Mouse (Mus musculus): ENCODE measurements around the gene D630039A03Rik. TPM values are rescaled to one million over a fixed set of nuclear protein-coding genes. Genes with fewer than 3 reads are reported as not detected.

D630039A03Rik gene
- polyA plus RNA-seq, 1 experiment = 19.8 TPM

GRCm38 (mm10) chr4:57949866-57950265 is 33.8 kb upstream of the D630039A03Rik start:
- Histone ChIP-seq H3K27ac (ENCODE audit: insufficient read depth, low read depth, low read length) (0 out of 2 replicates have a peak overlapping the region, but pooled peaks have one; percentile 17), H3K27me3 (replicated peaks; ENCODE audit: control insufficient read depth, insufficient read depth, low read length) (no peaks in the 10 kb centered on the region), H3K36me3 (ENCODE audit: control insufficient read depth, insufficient read depth, low read length) (peaks cover 10% of the 10 kb centered on the region), H3K4me1 (ENCODE audit: control insufficient read depth, insufficient read depth, low read length) (peaks cover 31% of the 10 kb centered on the region), H3K4me3 (ENCODE audit: insufficient read depth, low read depth, low read length) (no peak overlapping the region)
- peak; percentile 81 for DNase-seq
- no peak for TF ChIP-seq POLR2A (IDR thresholded peaks at IDR 0.05; ENCODE audit: low read depth, low read length)
- TF ChIP-seq CTCF (conservative IDR thresholded peaks at IDR 0.05; ENCODE audit: insufficient read depth, insufficient read length, low read depth, low read length) = no peak
- 41% methylated on average over 6 of the region's 6 CpGs for WGBS

DNA sequence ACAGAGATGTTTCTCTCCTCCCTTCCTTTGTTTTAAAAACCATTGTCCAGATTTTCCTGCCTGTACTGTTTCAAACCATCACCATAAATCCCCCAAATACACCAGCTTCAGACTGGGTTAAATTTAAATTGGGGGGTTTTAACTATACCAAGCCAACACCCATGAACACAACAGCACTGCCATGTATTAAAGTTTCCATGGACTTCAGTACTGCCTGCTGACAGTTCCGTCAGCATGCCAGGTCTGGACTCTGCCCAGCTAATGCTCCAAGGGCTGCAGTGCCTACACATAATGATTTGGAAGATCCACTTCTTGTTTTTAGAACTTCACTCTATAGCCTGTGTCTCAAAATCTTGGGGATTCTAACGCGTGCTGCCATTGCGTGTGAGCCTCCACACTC is 31.4 kb upstream of the D630039A03Rik start:
- TF ChIP-seq CTCF (conservative IDR thresholded peaks at IDR 0.05; ENCODE audit: insufficient read depth, insufficient read length, low read depth, low read length) (no peak), POLR2A (IDR thresholded peaks at IDR 0.05; ENCODE audit: low read depth, low read length) (no peak)
- 76% methylated on average over 4 of the region's 4 CpGs for WGBS
- Histone ChIP-seq H3K27ac (ENCODE audit: insufficient read depth, low read depth, low read length) (no peak overlapping the region), H3K36me3 (ENCODE audit: control insufficient read depth, insufficient read depth, low read length) (peaks cover 13% of the 10 kb centered on the region), H3K4me1 (ENCODE audit: control insufficient read depth, insufficient read depth, low read length) (peaks cover 24% of the 10 kb centered on the region), H3K27me3 (replicated peaks; ENCODE audit: control insufficient read depth, insufficient read depth, low read length) (no peaks in the 10 kb centered on the region), H3K4me3 (ENCODE audit: insufficient read depth, low read depth, low read length) (no peak overlapping the region)
- DNase-seq = peak; percentile 39

- H3K27ac ChIP-seq (ENCODE audit: insufficient read depth, low read depth, low read length) = no peak overlapping the region
- peaks cover 13% of the 10 kb centered on the region for H3K36me3 ChIP-seq (ENCODE audit: control insufficient read depth, insufficient read depth, low read length)
- H3K4me1 ChIP-seq (ENCODE audit: control insufficient read depth, insufficient read depth, low read length) = peaks cover 23% of the 10 kb centered on the region
- no peaks in the 10 kb centered on the region for H3K27me3 ChIP-seq (replicated peaks; ENCODE audit: control insufficient read depth, insufficient read depth, low read length)
- no peak for DNase-seq
- no peak for TF ChIP-seq CTCF (conservative IDR thresholded peaks at IDR 0.05; ENCODE audit: insufficient read depth, insufficient read length, low read depth, low read length)
- TF ChIP-seq POLR2A (IDR thresholded peaks at IDR 0.05; ENCODE audit: low read depth, low read length) = no peak
- no peak overlapping the region for H3K4me3 ChIP-seq (ENCODE audit: insufficient read depth, low read depth, low read length)
- 51% methylated on average over 10 of the region's 10 CpGs for WGBS
These were observed 30.9 kb upstream of the D630039A03Rik start for GRCm38 (mm10) chr4:57947036-57947435.

GRCm38 (mm10) chr4:57942892-57943291 is 26.8 kb upstream of the D630039A03Rik start:
- DNase-seq = no peak
- 86% methylated on average over 2 of the region's 2 CpGs for WGBS
- TF ChIP-seq POLR2A (IDR thresholded peaks at IDR 0.05; ENCODE audit: low read depth, low read length) (no peak), CTCF (conservative IDR thresholded peaks at IDR 0.05; ENCODE audit: insufficient read depth, insufficient read length, low read depth, low read length) (no peak)

DNA sequence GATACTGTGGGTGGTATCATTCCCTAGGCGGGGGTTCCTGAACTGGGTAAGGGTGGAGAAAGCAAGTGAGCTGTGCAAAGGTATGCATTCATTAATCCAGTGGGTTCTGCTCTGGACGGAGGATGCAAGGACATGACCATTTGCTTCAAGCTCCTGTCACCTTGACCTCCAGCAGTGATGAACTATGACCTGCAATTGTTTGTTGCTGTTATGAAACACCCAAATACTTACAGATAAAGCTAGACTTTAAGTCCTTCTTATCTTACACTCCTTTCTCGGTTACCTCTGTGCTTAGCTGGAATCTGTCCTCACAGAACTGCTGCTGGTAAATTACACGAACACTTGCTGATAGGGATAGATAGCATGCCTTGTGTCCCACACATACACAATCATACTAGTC is 24.5 kb upstream of the D630039A03Rik start:
- 79% methylated on average over 4 of the region's 4 CpGs for WGBS
- H3K4me1 ChIP-seq (ENCODE audit: control insufficient read depth, insufficient read depth, low read length) = no peaks in the 10 kb centered on the region
- no peak for DNase-seq
- no peak overlapping the region for H3K4me3 ChIP-seq (ENCODE audit: insufficient read depth, low read depth, low read length)
- peaks cover 5% of the 10 kb centered on the region for H3K36me3 ChIP-seq (ENCODE audit: control insufficient read depth, insufficient read depth, low read length)
- no peaks in the 10 kb centered on the region for H3K27me3 ChIP-seq (replicated peaks; ENCODE audit: control insufficient read depth, insufficient read depth, low read length)
- no peak overlapping the region for H3K27ac ChIP-seq (ENCODE audit: insufficient read depth, low read depth, low read length)
- no peak for TF ChIP-seq POLR2A (IDR thresholded peaks at IDR 0.05; ENCODE audit: low read depth, low read length)
- no peak for TF ChIP-seq CTCF (conservative IDR thresholded peaks at IDR 0.05; ENCODE audit: insufficient read depth, insufficient read length, low read depth, low read length)

More at GRCm38 (mm10) chr4:57942892-57943291, 26.8 kb upstream of the D630039A03Rik start:
- peaks cover 5% of the 10 kb centered on the region for H3K36me3 ChIP-seq (ENCODE audit: control insufficient read depth, insufficient read depth, low read length)
- no peaks in the 10 kb centered on the region for H3K27me3 ChIP-seq (replicated peaks; ENCODE audit: control insufficient read depth, insufficient read depth, low read length)
- no peak overlapping the region for H3K27ac ChIP-seq (ENCODE audit: insufficient read depth, low read depth, low read length)
- H3K4me1 ChIP-seq (ENCODE audit: control insufficient read depth, insufficient read depth, low read length) = peaks cover 10% of the 10 kb centered on the region; the same call in 1 of the 2 replicates
- H3K4me3 ChIP-seq (ENCODE audit: insufficient read depth, low read depth, low read length) = no peak overlapping the region

GRCm38 (mm10) chr4:57937292-57937691 is 21.2 kb upstream of the D630039A03Rik start:
- Histone ChIP-seq H3K36me3 (ENCODE audit: control insufficient read depth, insufficient read depth, low read length) (no peaks in the 10 kb centered on the region), H3K4me3 (ENCODE audit: insufficient read depth, low read depth, low read length) (no peak overlapping the region), H3K27ac (ENCODE audit: insufficient read depth, low read depth, low read length) (no peak overlapping the region), H3K4me1 (ENCODE audit: control insufficient read depth, insufficient read depth, low read length) (no peaks in the 10 kb centered on the region), H3K27me3 (replicated peaks; ENCODE audit: control insufficient read depth, insufficient read depth, low read length) (no peaks in the 10 kb centered on the region)
- no peak for DNase-seq
- 84% methylated on average over 6 of the region's 6 CpGs for WGBS
- TF ChIP-seq POLR2A (IDR thresholded peaks at IDR 0.05; ENCODE audit: low read depth, low read length) = no peak
- no peak for TF ChIP-seq CTCF (conservative IDR thresholded peaks at IDR 0.05; ENCODE audit: insufficient read depth, insufficient read length, low read depth, low read length)

DNA sequence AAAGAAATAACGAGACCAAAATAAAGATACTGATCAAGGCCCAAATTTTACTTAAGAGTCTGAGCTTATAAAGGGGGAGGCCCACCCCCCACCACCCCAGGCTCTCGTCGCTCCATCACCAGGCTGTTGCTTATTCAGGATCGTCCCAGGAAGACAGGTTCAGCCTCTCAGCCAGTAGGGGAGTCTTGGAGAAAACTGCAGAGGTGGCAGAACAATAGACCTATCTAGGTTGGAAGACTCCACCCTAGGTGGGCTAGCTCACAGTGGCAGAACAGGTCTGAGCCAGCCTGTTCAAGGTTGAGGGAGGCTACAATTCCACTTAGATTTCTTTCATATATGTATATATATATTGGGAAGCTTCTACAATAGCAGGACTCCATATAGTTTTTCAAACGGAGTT is 18.1 kb upstream of the D630039A03Rik start:
- H3K4me3 ChIP-seq (ENCODE audit: insufficient read depth, low read depth, low read length) = no peak overlapping the region
- no peak overlapping the region for H3K27ac ChIP-seq (ENCODE audit: insufficient read depth, low read depth, low read length)
- H3K36me3 ChIP-seq (ENCODE audit: control insufficient read depth, insufficient read depth, low read length) = no peaks in the 10 kb centered on the region
- no peak for DNase-seq
- WGBS = 80% methylated on average over 5 of the region's 5 CpGs
- H3K4me1 ChIP-seq (ENCODE audit: control insufficient read depth, insufficient read depth, low read length) = no peaks in the 10 kb centered on the region
- no peaks in the 10 kb centered on the region for H3K27me3 ChIP-seq (replicated peaks; ENCODE audit: control insufficient read depth, insufficient read depth, low read length)
- no peak for TF ChIP-seq CTCF (conservative IDR thresholded peaks at IDR 0.05; ENCODE audit: insufficient read depth, insufficient read length, low read depth, low read length)
- no peak for TF ChIP-seq POLR2A (IDR thresholded peaks at IDR 0.05; ENCODE audit: low read depth, low read length)
